Mouse (Mus musculus) bone marrow macrophage, adult 2 months (primary cell): ENCODE data around the gene Zmynd8.

Source experiments
- CTCF ChIP-seq: IDR thresholded peaks from 2 replicates; pipeline ENCODE4 v1.5.1; 2012; ENCODE audit warnings: low read depth, mild to moderate bottlenecking, low read length, moderate library complexity
- POLR2A ChIP-seq: IDR thresholded peaks from 2 replicates; pipeline ENCODE4 v1.6.1; 2012; ENCODE audit warnings: mild to moderate bottlenecking, low read depth, low read length, borderline replicate concordance

DNA sequence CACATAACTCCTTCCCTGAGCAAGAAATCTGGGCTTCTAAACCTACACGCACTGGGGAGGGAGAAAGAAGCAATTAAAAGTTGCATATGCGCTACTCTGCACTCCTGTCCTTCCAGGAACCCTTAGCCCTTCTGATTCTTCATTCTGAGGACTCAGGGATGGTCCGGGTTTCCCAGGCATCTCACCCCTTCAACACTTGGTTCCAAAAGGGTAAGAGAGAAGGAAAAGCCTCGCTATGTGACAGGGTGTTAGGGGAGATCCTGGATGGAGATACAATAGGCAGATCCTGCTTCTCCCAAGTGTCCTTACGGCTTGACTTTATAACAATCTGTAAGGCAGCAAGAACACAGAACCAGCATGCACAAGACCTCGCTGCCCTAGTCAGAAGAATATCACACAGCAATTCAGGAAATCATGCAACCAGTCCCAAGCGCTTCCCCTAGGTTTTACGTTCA lies 19.9 kb downstream of the Zmynd8 start:
- TF ChIP-seq POLR2A (no peak), CTCF (no peak)
